Mouse (Mus musculus): ENCODE data around the gene Dok4. TPM values are rescaled to one million over a fixed set of nuclear protein-coding genes. Genes with fewer than 3 reads are reported as not detected.

The Dok4 gene
- polyA plus RNA-seq, 1 experiment from 2014 or later, result 59.0 TPM

DNA sequence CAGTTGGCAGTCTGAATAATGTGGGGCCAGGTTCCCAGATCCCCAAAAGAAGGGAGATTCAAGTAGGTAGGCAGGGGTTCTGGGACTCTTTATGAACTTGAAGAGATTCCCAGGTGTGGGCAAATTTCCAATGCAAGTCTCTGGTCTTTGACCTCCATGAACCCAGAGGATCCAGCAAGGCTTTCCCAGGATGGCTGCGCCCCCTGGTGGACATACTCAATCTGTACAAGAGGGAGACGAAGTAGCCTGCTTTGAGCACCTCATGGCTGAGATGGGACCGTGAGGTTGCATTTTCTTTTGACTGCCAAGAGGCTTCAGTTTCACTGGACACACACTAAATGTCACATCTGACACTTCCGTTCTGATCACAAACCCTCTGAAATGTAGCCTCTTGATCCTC, 32.7 kb upstream of the Dok4 start:
- H3K27me3 ChIP-seq, result peaks cover 31% of the 10 kb centered on the region
- WGBS, result 7% methylated on average over 4 of the region's 4 CpGs
- H3K4me1 ChIP-seq (replicated peaks), result peaks cover 27% of the 10 kb centered on the region
- H3K9me3 ChIP-seq, result no peaks in the 10 kb centered on the region
- no peaks in the 10 kb centered on the region for H3K36me3 ChIP-seq
- H3K27ac ChIP-seq, result no peak overlapping the region
- no peak overlapping the region for H3K9ac ChIP-seq
- H3K4me2 ChIP-seq, result no peak overlapping the region
- no peak overlapping the region for H3K4me3 ChIP-seq
- ATAC-seq (ENCODE audit: low FRiP score), result no peak

GRCm38 (mm10) chr8:94907591-94908300, 31.6 kb upstream of the Dok4 start:
- ATAC-seq (ENCODE audit: low FRiP score), result no peak
- 83% methylated on average over 18 of the region's 18 CpGs for WGBS
- peaks cover 20% of the 10 kb centered on the region for H3K27me3 ChIP-seq
- no peaks in the 10 kb centered on the region for H3K9me3 ChIP-seq
- peaks cover 19% of the 10 kb centered on the region for H3K4me1 ChIP-seq (replicated peaks)
- no peak overlapping the region for H3K4me2 ChIP-seq
- H3K36me3 ChIP-seq, result no peaks in the 10 kb centered on the region
- H3K9ac ChIP-seq, result 0 out of 2 replicates have a peak overlapping the region, but pooled peaks have one; percentile 43
- H3K4me3 ChIP-seq, result no peak overlapping the region
- peak overlapping the region; percentile 37; the same call in 1 of the 2 replicates for H3K27ac ChIP-seq

GRCm38 (mm10) chr8:94904450-94905175, 28.5 kb upstream of the Dok4 start:
- H3K27ac ChIP-seq, result 0 out of 2 replicates have a peak overlapping the region, but pooled peaks have one; percentile 23
- ATAC-seq (ENCODE audit: low FRiP score), result peak; percentile 33; the same call in 1 of the 2 replicates
- no peaks in the 10 kb centered on the region for H3K9me3 ChIP-seq
- no peaks in the 10 kb centered on the region for H3K36me3 ChIP-seq
- 76% methylated on average over 12 of the region's 12 CpGs for WGBS
- peaks cover 29% of the 10 kb centered on the region for H3K4me1 ChIP-seq (replicated peaks)
- no peak overlapping the region for H3K4me2 ChIP-seq
- peaks cover 4% of the 10 kb centered on the region; the same call in 1 of the 2 replicates for H3K27me3 ChIP-seq
- H3K4me3 ChIP-seq, result no peak overlapping the region
- H3K9ac ChIP-seq, result peak overlapping the region; percentile 49; the same call in 1 of the 2 replicates

DNA sequence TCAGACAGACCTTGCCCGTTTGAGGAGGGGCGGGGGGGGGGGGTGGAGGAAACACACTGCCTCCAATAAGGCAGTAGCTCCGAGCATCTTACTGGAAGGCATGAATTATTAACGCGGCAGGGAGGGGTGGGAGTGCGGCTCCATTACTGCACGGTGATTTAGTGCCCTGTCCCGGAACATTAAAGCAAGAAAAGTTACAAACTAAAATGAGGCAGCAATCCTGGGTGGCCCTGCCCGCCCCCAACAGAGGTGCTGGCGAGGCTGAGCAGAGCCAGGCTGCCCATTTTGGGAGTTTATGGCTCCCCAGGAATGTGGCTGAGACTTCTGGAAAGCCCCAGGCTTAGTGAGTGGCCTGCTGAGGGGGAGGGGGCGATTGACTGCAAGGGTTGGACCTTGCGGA, 27.6 kb upstream of the Dok4 start:
- peaks cover 37% of the 10 kb centered on the region for H3K4me1 ChIP-seq (replicated peaks)
- H3K4me2 ChIP-seq, result no peak overlapping the region
- no peak overlapping the region for H3K4me3 ChIP-seq

GRCm38 (mm10) chr8:94901031-94901430, 24.9 kb upstream of the Dok4 start:
- H3K9ac ChIP-seq, result no peak overlapping the region

More for the DNA sequence above, 27.6 kb upstream of the Dok4 start:
- H3K9me3 ChIP-seq, result no peaks in the 10 kb centered on the region
- ATAC-seq (ENCODE audit: low FRiP score), result no peak
- H3K9ac ChIP-seq, result no peak overlapping the region
- H3K27me3 ChIP-seq, result peaks cover 5% of the 10 kb centered on the region; the same call in 1 of the 2 replicates
- WGBS, result 59% methylated on average over 12 of the region's 12 CpGs
- H3K36me3 ChIP-seq, result no peaks in the 10 kb centered on the region
- no peak overlapping the region for H3K27ac ChIP-seq

DNA sequence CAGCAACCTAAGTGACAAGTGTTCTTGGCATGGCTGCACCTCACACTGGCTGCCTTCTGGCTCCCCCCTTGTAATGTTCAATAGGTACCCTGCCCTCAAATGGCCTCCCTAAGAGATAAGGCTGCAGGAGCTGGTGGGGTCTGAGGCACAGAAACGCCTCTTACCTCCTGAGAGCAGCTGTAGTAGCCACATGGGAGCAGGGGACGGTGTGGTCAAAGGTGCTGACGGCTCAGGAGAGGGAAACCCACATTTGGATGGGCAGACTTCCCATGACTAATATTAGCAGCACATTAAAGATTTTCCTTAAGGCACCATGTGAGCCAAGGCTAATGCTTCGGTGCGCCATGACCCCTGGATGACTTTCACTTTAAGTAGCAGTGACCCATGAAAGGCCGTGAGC, 24.5 kb upstream of the Dok4 start:
- no peak overlapping the region for H3K9ac ChIP-seq
- H3K4me1 ChIP-seq (replicated peaks), result peaks cover 37% of the 10 kb centered on the region
- H3K27me3 ChIP-seq, result peaks cover 5% of the 10 kb centered on the region; the same call in 1 of the 2 replicates
- H3K36me3 ChIP-seq, result no peaks in the 10 kb centered on the region
- no peaks in the 10 kb centered on the region for H3K9me3 ChIP-seq
- H3K4me3 ChIP-seq, result no peak overlapping the region
- H3K27ac ChIP-seq, result no peak overlapping the region
- ATAC-seq (ENCODE audit: low FRiP score), result no peak
- WGBS, result 14% methylated on average over 6 of the region's 6 CpGs
- no peak overlapping the region for H3K4me2 ChIP-seq

More at GRCm38 (mm10) chr8:94901031-94901430, 24.9 kb upstream of the Dok4 start:
- no peaks in the 10 kb centered on the region for H3K9me3 ChIP-seq
- no peak overlapping the region for H3K4me3 ChIP-seq
- H3K27ac ChIP-seq, result no peak overlapping the region
- peaks cover 5% of the 10 kb centered on the region; the same call in 1 of the 2 replicates for H3K27me3 ChIP-seq
- peaks cover 38% of the 10 kb centered on the region for H3K4me1 ChIP-seq (replicated peaks)
- WGBS, result 28% methylated on average over 5 of the region's 5 CpGs
- no peak overlapping the region for H3K4me2 ChIP-seq
- ATAC-seq (ENCODE audit: low FRiP score), result no peak
- no peaks in the 10 kb centered on the region for H3K36me3 ChIP-seq

- Histone ChIP-seq H3K27me3 (peaks cover 7% of the 10 kb centered on the region; the same call in 1 of the 2 replicates), H3K36me3 (no peaks in the 10 kb centered on the region), H3K4me2 (peak overlapping the region; percentile 30), H3K27ac (no peak overlapping the region), H3K9ac (peak overlapping the region; percentile 39; the same call in 1 of the 2 replicates), H3K9me3 (no peaks in the 10 kb centered on the region), H3K4me1 (replicated peaks) (peaks cover 29% of the 10 kb centered on the region), H3K4me3 (no peak overlapping the region)
- no peak for ATAC-seq (ENCODE audit: low FRiP score)
- WGBS, result 14% methylated on average over 11 of the region's 11 CpGs
Observed at GRCm38 (mm10) chr8:94899262-94899661, 23.1 kb upstream of the Dok4 start.

- no peaks in the 10 kb centered on the region for H3K36me3 ChIP-seq
- no peak overlapping the region for H3K4me2 ChIP-seq
- ATAC-seq (ENCODE audit: low FRiP score), result no peak
- peaks cover 16% of the 10 kb centered on the region; the same call in 1 of the 2 replicates for H3K27me3 ChIP-seq
- H3K27ac ChIP-seq, result no peak overlapping the region
- 44% methylated on average over 2 of the region's 2 CpGs for WGBS
- H3K4me1 ChIP-seq (replicated peaks), result peaks cover 6% of the 10 kb centered on the region; the same call in 1 of the 2 replicates
- no peaks in the 10 kb centered on the region for H3K9me3 ChIP-seq
- H3K4me3 ChIP-seq, result no peak overlapping the region
- H3K9ac ChIP-seq, result no peak overlapping the region
Observed at GRCm38 (mm10) chr8:94892917-94893316, 16.8 kb upstream of the Dok4 start.

DNA sequence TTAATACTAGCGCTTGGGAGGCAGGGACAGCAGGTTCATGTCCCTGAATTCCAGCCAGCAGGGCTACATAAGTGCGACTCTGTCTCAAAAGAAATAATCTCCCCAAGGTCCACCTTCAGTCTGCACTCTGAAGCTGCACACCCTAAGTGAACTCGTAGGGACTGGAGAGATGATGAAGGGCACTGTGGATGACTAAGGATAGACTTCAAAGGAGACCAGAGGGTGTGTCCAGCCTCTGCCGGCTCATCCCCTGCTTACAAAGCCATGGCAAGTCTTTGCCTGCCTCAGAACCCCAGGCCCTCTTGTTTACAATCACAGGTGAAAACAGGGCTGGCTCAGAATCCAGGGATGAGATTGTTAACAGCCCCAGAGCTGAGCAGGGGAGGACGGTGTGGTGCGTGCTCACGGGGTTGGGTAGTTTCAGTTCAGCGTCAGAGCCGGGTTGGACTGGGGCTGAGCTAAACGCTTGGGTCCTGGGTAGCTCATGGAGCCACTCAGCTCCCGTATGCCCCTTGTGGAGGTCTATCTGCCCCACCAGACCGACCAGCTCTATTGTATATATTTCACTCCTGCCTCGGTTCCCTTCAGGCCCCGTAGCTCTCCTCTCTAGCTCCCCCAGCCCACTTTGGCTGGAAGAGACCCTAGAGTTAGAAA, 12.4 kb upstream of the Dok4 start:
- ATAC-seq (ENCODE audit: low FRiP score), result no peak

DNA sequence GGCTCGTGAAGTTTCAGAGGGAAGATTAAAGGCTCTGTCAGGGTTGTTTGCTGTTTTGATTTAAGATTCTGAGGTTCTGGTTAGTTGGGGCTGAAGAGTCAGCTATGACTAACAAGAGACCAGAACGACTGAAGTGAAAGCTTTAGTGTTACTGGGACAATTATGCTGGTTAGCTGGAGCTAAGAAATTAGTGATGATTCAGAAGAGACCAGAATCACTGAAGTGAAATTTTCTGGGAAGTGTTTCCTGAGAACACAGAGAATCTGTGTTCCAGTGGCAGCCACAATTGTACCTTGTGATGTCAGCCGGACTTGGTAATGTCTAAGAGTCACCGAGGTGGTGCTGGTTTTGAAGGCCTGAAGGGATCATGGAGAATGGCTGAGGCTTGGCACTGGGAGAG, 4.6 kb upstream of the Dok4 start:
- 89% methylated on average over 4 of the region's 4 CpGs for WGBS
- Histone ChIP-seq H3K9me3 (no peaks in the 10 kb centered on the region), H3K27me3 (0 out of 2 replicates have a peak, but pooled peaks cover 11% of the 10 kb centered on the region), H3K36me3 (no peaks in the 10 kb centered on the region), H3K4me1 (replicated peaks) (peaks cover 11% of the 10 kb centered on the region), H3K4me3 (no peak overlapping the region), H3K9ac (no peak overlapping the region), H3K4me2 (no peak overlapping the region), H3K27ac (no peak overlapping the region)
- no peak for ATAC-seq (ENCODE audit: low FRiP score)

More for the DNA sequence above, 12.4 kb upstream of the Dok4 start:
- no peaks in the 10 kb centered on the region for H3K9me3 ChIP-seq
- no peak overlapping the region for H3K9ac ChIP-seq
- no peak overlapping the region for H3K4me2 ChIP-seq
- no peak overlapping the region for H3K27ac ChIP-seq
- H3K27me3 ChIP-seq, result peaks cover 13% of the 10 kb centered on the region; the same call in 1 of the 2 replicates
- WGBS, result 43% methylated on average over 14 of the region's 14 CpGs
- H3K4me1 ChIP-seq (replicated peaks), result no peaks in the 10 kb centered on the region
- no peak overlapping the region for H3K4me3 ChIP-seq
- no peaks in the 10 kb centered on the region for H3K36me3 ChIP-seq

- ATAC-seq (ENCODE audit: low FRiP score), result no peak
- no peaks in the 10 kb centered on the region for H3K36me3 ChIP-seq
- H3K4me3 ChIP-seq, result no peak overlapping the region
- WGBS, result 58% methylated on average over 3 of the region's 3 CpGs
- H3K27me3 ChIP-seq, result peaks cover 35% of the 10 kb centered on the region
- H3K9ac ChIP-seq, result no peak overlapping the region
- peaks cover 37% of the 10 kb centered on the region for H3K4me1 ChIP-seq (replicated peaks)
- peak overlapping the region; percentile 90; the same call in 1 of the 2 replicates for H3K4me2 ChIP-seq
- no peak overlapping the region for H3K27ac ChIP-seq
- H3K9me3 ChIP-seq, result no peaks in the 10 kb centered on the region
Observed at GRCm38 (mm10) chr8:94876820-94877219, 690 bp upstream of the Dok4 start.

GRCm38 (mm10) chr8:94875871-94876150, 319 bp downstream of the Dok4 start:
- Histone ChIP-seq H3K9ac (peak overlapping the region; percentile 72), H3K9me3 (no peaks in the 10 kb centered on the region), H3K4me2 (peak overlapping the region; percentile 90), H3K4me3 (peak overlapping the region; percentile 55), H3K4me1 (replicated peaks) (peaks cover 47% of the 10 kb centered on the region), H3K36me3 (no peaks in the 10 kb centered on the region), H3K27ac (no peak overlapping the region), H3K27me3 (peaks cover 35% of the 10 kb centered on the region)
- 0 out of 2 replicates have a peak, but pooled peaks have one; percentile 1 for ATAC-seq (ENCODE audit: low FRiP score)
- WGBS, result under 1% methylated on average over 20 of the region's 20 CpGs
